Mouse (Mus musculus): ENCODE measurements around the gene Col4a4.

The Col4a4 gene

DNA sequence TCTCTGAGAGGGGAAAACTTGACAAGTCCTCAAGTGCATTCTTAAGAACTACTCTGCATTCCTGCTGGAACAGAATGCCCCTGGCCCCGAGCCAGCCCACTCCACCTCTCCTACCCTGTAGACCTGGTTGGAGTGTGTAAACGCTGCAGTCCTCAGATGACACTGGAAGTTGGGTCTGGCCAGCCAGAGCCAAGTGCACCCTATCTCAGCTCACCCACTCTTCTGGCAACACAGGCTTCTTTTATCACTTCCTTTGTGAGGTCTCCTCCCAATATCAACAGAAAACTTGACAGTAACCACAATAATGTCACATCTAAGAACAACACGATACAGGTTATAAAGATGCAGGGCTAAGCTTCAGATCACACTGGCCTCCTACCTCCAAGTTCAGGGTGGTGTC lies 8.7 kb downstream of the Col4a4 start:
- 69% methylated on average over 3 of the region's 3 CpGs for WGBS

DNA sequence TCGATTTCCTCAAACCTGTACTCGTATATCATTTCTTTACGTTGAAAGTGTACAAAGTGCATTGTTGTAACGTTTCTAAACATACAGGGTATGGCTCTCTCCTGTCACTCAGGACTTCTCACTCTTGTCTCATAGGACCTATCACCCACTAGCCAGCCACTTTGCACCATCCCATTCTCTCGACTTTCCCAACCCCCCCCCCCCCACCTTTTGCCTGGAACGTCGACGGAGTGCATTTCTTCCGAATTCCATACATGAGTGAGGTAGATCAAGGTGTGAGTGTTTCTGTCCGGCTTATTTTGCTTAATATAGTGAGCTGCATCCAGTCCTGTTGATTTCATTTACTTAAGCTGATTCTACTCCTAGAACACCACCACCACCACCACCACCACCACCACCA lies 9.3 kb downstream of the Col4a4 start:
- WGBS = 91% methylated on average over 10 of the region's 10 CpGs

DNA sequence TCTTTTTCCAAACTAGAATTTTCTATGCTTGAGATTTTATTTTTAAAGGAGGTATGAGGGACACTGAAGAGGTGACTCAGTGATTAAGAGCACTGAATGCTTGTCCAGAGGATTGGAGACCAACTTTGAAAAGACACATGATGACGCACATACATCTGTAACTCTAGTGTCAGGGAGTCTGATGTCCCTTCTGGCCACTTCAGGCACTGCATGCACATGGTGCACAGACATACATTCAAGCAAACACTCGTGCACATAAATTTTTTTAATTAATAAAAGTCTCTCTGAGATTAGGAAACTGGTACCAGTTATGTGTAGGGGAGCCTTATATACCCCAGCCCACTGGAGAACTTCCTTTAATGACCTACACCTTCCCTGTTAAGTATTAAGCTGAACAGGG lies 10.5 kb downstream of the Col4a4 start:
- WGBS = 83% methylated on average over 2 of the region's 2 CpGs

DNA sequence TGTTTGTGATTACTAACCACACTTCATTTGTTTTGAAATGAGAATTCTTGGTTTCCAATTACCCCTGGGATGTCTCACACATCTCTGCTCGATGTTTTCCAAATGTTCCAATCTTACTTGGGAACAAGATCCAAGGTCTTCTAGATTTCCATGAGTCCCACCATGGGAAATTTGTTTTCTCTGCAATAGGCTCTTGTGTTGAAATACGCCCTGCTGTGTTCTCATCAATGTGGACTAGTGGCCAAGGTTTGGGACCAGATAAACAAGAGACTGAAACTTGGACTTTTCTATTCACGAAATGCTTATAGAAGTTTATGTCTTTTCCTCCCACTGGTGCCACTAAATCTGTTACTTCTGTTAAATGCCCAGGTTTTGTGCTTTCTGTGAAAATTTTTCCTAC lies 11.0 kb downstream of the Col4a4 start:
- WGBS = 83% methylated on average over 3 of the region's 3 CpGs

DNA sequence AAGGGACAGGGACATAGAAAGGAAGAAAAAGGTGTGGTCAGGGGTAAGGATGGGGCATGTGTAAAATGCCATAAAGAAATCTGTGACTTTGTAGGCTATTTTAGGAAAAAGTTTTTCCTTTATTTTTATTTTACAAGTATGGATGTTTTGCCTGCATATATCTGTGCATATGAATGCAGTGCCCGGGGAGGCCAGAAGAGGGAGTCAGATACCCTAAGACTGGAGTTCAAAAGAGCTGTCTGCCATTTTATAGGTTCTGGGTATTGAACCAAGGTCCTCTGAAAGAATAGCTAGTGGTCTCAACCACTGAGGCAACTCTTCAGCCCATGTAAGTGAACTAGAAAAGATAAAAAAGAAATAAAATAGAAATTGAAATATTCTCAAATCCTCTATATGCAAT lies 14.9 kb downstream of the Col4a4 start:
- WGBS = 66% methylated on average over 1 of the region's 1 CpGs

DNA sequence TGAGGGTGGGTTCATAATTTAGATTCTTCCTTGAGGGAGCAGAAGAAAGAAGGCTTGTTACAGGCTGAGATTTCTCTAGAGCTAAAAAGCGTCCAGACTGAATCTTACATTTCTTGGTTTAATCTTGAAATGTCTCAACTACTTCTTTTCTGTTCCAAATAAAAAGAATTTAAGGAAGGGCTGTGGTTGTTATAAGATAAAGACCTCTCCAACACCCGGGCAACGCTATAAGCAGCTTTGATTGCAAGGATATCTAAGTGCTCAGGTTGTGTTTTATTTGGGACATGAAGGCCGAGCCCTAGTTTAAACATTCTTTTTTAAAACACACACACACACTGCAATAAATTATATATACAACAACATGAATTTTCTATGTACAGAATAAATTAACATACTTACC lies 17.2 kb downstream of the Col4a4 start:
- 91% methylated on average over 4 of the region's 4 CpGs for WGBS

DNA sequence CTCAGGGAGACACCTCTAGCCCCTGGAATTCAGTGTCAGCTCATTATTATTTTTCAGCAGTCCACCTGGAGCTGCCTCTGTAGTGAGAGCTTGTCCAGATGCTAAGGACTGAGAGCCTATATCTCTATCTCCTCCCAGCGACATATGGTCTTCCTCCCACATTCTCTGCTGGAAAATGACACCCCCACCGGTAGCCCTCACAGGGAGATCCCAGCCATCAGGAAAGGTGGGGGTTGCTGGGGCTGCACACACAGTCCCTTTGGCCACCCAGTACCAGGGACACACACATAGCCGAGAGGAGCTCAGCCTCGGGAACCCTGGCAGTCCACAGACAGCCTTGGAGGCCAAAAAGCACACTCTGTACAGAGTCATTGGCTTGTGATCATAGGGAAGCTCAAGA lies 26.4 kb downstream of the Col4a4 start:
- 56% methylated on average over 4 of the region's 4 CpGs for WGBS

DNA sequence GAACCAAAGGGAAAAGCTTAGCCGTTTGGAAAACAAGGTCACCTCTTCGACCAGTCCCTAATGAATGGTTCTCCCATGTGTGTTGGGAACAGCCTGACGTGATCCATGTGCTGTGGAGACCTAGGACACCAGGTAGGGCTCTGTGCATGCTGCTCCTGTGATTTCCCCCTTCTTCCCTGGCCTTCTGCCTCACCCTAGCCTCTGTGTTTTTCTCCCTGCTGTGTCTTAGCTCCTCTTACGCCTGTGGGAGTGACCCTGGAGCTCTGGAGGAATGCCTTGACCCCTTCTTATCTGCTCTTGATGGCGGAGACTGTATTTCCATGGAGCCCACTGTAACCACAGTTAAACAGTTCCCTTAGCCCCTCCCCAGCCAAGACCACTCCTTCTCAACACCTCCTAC lies 31.8 kb downstream of the Col4a4 start:
- WGBS = 85% methylated on average over 5 of the region's 5 CpGs

DNA sequence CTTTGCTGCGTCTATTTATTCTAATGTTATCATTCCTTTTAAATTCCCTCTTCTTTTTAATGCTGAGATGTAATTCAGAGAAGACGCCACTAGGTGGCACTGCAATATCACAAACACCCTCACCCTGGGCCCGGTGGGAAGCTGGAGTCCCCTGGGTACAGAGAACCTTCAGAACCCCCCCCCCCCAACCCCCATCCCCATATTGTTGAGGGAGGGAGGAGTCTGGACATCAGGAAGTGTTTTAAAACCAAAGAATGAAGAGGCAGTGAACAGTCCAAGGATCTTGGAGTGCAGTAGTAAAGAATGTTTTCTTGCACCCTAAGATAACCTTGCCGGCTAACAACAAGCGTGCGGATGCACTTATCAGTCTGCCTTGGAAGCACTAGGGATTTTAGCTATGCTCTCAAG lies 32.2 kb downstream of the Col4a4 start:
- 28% methylated on average over 6 of the region's 6 CpGs for WGBS

DNA sequence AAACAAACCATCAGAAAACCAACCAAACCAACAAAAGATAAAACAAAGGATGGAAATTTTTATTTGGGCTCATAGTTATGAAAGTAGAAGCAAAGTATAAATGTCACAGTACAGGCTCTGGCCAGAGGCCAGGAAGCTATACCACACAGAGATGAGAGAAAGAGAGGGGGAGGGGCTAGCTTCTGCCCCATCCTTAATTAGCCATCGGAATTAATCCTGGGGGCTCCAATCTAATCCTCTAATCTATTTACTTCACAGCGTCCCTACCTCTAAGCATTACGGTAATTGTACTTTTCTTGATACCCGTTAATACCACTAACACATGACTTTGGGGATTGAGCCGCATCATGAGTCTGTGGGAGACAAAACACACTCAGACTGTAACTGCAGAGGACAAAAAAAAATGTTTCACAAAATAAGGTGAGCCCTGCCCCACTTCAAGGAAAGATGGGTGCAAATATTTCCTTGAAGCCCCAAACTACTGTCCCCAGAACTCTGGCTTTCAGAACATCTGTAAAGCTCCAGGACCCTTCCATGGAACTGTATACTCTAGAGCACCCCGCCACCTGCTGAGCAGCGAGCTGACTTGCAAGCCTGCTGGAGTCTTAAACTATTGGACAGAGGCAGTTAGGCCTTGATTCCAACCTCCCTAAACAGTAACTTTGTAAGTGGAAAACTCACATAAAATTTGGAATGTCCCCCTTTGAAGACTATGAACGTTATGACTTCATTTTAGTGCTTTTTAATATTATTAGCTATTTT lies 41.3 kb downstream of the Col4a4 start:
- 74% methylated on average over 8 of the region's 8 CpGs for WGBS

DNA sequence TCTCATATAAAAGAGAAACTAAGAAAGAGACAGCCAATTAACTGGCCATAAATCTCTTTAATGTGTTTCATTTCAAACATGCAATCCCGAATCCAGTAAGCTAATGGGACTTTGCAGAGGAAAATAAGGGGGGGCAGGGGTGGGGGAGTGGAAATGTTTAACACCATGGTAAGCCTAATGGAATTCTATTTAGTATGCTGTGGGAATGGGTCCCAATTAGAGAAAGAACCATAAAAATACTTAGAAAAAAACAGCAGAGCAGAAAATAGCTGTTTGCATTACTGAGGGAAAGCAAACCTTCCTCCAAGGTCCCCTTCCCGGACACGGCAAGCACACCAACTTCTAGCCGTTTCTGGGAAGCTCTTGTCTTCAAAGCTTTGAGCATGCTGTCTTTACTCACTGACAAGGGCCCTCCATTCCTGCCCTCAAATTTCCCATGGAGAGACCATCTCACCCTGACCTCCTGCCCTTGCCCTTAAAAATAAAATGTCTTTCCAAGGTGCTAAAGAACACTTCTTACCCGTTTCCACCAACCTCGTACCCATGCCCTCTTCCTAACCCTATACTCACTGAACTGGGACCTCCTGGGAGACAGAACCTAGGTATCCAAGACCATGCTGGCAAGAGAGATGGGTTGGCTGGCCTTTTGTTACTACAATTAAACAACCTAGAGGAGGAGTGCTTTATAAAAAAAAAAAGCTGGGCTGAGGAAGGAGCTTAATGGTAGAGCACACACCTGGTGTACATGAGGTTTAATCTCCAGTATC lies 42.0 kb downstream of the Col4a4 start:
- WGBS = 58% methylated on average over 6 of the region's 6 CpGs

DNA sequence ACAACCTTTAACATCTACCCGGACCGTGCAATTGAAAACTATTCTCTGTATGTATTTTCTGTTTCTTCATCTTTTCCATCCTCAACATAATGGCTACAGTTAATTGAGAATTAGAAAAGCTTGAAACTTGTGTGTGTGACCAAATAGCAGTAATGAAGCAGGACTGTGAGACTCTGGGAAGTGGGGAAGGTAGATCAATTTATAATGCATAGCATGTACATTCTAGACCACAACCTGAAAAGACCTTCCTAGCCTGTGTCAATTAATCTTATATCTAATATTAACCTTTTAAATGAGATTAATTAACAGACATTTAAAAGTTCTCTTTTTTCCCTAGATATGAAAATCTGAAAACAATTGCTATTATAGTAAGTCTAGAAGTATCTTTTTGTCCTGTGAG lies 42.7 kb downstream of the Col4a4 start:
- WGBS = 90% methylated on average over 2 of the region's 2 CpGs

DNA sequence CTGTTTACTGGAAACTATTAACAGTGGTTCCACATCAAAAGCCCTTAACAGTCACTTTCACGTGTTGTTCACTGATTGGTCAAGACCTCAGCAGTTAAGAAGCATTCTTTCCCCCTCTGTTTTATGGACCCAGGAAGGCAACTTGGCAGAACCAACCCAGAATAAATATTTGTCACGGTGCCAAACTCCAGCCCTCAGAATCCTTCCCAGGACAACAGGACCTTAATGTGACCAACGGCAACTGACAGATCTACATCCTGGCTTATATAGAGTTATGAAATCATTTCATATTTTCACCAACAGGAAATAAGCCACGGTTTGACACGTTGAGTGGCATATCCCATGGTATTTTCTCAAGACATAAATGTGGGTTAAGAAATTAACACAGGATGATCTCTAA lies 46.6 kb downstream of the Col4a4 start:
- WGBS = 83% methylated on average over 5 of the region's 5 CpGs

DNA sequence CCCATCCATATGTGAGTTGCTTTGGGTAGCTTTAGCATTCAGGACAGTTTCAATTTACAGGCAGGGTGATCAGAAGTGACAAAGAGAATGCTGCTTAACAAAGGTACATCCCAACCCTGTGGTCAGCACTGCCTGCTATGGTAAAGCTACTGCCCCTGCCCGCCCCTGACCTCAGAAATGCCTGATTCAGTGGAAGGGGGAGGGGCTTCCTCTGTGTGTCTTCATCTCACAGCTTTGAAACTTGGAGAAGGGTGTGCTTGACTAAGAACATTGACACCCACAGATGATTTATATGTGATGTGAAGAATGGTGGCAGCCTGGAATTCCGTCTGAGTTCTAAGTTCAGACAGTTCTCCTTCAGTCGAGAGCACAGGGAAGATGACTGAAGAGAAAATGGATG lies 48.8 kb downstream of the Col4a4 start:
- 76% methylated on average over 3 of the region's 3 CpGs for WGBS

DNA sequence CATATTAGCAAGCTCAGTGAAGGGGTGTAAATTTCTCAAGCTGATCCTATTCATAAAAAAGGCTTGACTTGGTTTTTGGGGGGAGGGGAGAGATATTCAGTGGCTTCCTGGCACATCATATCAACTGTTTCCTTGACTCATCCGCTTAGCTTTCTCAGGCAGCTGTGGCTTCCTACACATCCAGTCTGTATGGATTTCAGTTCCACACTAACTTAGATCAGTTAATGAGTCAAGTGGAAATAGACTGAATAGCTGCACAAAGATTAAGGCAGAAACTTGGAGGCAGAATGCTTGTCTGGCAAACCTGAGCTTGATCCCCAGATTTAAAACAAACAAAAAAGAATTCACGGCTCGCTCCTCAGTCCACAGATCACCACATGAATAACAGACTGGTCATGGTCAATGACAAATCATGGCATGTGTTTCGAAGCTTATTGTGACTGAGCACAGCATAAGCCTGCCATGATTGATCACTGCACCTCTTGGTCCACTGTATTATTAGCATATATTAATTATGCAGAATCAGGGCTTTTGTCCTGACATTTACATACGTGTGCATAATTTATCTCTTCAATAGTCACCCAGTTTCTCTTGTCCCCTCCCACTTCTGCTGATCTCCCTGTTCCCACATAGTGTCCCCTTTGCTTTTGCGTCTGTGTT lies 50.0 kb downstream of the Col4a4 start:
- WGBS = 46% methylated on average over 6 of the region's 6 CpGs

DNA sequence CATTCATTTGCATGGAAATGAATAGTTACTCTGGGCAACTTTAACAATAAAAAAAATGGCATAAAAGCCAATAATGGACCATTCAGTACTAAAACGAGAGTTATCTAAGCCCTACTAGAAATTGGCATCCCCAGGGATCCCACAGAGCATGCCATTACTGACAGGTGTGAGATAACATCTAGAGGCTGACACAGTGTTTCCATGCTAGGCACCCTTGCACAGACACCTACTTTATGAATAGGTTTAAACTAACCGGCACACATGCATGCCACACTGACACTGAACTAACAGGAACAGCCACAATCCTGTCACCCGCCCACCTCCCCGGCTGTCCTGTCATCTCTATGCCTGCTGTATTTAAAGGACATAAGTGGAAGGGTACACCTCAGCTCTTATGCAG lies 58.7 kb downstream of the Col4a4 start:
- whole genome bisulfite sequencing = 55% methylated on average over 4 of the region's 4 CpGs

DNA sequence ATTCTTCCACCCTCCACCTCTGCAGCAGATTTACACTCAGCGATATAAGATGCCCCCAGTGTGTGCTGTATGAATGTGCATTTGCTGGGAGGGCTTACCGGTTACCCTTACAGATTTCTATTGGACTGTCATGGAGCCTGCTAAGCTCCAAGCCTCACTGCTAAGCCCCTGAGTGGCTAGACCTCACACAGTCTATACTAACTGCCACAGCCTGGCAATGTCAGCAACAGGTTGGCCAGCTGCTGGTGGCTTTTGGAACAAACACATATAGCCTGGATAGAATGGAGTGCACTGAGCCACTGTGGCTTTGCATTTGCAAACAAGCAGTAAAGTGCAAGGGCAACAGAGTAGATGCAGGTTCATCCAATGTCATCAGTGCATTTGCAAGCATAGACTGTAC lies 94.7 kb downstream of the Col4a4 start:
- 89% methylated on average over 2 of the region's 2 CpGs for WGBS

DNA sequence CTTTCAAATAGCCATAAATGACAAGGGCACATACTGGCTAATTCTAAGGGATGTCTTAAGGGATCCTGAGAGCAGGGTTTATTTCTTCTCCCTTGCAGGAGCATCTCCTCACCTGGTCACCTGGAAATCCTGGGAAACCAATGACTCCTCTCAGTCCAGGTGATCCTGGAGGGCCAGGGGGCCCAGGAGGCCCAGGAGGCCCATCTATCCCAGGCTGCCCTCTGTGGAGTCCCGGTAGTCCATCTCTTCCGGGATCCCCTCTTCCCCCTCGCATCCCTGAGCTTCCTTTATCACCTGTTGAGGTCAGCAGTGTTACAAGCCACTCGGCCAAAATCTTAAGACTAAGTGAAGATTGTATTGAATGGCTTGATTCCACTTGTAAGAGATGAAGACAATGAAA lies 100.3 kb downstream of the Col4a4 start:
- 87% methylated on average over 4 of the region's 4 CpGs for WGBS

DNA sequence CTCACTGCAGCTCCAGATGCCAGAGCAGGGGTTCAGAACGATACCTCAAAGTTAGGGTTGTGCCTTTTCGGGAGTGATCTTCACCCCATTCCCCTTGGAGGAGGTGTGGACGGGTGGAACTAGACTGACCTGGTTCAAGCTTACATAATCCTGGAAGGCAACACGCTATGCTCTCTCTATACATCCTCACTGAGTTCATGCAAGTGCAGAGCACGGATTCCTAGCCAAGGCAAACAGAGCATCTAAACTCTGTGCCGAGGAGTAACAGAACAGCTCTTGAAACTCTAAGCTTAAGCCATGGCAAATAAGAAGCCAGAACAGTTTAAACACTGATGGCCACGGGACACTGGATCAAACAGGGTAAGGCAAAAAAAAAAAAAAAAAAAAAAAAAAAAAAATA lies 104.3 kb downstream of the Col4a4 start:
- 82% methylated on average over 7 of the region's 7 CpGs for WGBS

DNA sequence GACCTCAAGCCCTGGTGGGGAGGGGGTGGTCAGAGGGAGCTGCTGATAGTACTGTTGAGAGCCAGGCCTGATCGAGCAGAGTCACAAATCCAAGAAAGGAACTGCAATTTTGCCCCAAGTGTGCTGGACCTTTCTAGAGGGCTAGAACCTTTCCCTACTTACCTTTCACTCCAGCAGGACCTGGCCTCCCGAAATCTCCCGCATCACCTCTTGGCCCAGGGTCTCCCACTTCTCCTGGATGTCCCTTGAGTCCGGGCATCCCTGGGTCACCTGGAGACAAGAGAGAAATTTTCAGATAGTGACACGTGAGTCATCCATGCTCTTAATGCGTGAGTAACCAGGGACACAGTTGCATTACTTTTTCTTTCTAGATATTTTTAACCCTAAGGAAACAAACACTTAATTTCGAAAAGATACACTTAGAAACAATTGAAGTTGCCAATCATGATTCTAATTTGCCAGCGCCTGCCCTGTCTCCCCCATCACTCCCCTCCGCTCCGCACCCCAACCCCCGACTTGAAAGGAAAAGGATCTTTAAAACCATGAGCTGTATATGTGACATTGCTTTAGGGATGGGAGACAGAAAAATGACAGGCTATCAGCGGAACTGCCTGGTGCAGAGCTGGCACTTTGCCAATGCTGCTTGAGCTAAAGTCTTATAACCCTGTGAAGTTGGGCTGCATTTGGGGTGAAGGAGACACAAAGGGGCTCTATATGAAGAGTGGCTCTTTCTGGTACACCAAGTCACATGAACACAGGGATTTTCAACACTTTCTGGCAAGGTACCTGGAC lies 106.8 kb downstream of the Col4a4 start:
- WGBS = 89% methylated on average over 12 of the region's 12 CpGs

DNA sequence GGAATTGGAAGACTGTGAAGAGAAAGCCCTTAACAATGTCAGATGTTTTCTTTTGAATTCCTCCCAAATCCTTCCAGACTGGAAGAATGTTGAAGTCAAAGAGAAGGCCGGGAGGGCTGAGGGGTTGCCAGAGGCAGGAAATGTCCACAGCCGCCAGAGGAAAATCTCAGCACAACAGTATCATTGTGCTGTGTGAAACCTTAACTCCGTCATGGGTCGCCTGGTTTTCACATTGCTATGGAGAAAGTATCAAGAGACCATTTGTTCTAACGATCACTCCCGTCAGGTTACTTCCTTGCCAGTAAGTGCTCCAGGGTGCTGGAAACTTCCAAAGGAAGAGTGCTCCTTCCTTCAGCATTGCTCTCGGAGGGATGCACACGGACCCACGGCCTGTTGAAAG lies 109.9 kb downstream of the Col4a4 start:
- WGBS = 39% methylated on average over 9 of the region's 9 CpGs

DNA sequence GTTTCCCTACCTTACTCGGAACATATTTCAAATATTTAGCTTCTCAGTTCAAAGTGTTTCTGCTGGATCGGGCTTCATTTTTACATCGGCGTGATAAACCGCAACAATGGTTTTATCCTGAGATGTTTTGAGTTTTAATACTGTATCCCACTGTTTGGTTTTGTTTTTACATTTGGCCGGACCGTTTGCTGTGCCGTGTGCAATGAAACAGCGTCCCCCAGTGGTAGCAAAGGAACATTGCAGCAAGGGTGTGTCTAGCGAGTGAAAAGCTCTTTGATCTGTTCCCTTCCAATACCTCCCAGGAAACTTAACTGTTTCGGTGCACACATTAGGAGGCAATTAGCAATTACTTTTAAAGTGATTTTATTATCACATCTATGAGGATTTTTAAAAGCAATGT lies 110.4 kb downstream of the Col4a4 start:
- WGBS = 20% methylated on average over 11 of the region's 11 CpGs
